Mouse (Mus musculus) lung, adult 2 months (tissue): ENCODE results near the gene Rbak. TPM values are rescaled to one million over a fixed set of nuclear protein-coding genes. Genes with fewer than 3 reads are reported as not detected.
"Not testable (repeated sequence)": the region's sequence is repeated elsewhere in the genome, so short reads cannot be mapped to it uniquely, and the experiment has no call there.

ENCODE experiments used
- DNase-seq: peaks from one replicate; pipeline ENCODE4 v3.0.0; 2022
- H3K4me1 ChIP-seq: fragments of 200-500 bp; 2 replicates; pipeline ENCODE4 v1.6.1; 2011; ENCODE audit warnings: low read length; ENCODE audit not compliant: control insufficient read depth, insufficient read depth
- H3K4me3 ChIP-seq: fragments of 200-500 bp; replicated peaks from 2 replicates; pipeline ENCODE3; 2011; ENCODE audit warnings: low read depth, mild to moderate bottlenecking, control low read depth, low read length; ENCODE audit errors: extremely low read depth
- CTCF ChIP-seq: fragments of 200-500 bp; IDR thresholded peaks from 2 replicates; pipeline ENCODE4 v1.5.1; 2011; ENCODE audit warnings: mild to moderate bottlenecking, low read length, control low read depth; ENCODE audit not compliant: insufficient read depth
- POLR2A ChIP-seq: fragments of 200-500 bp; IDR thresholded peaks from 2 replicates; pipeline ENCODE4 v1.6.1; 2011; ENCODE audit warnings: low read depth, mild to moderate bottlenecking, control low read depth, low read length, borderline replicate concordance; ENCODE audit errors: extremely low read depth
- WGBS: fragments of 180-500 bp; shearing (Covaris S2); methylation state at CpG from one replicate; pipeline ENCODE4 v1.1.7; 2018; 5-methylcytosine and 5-hydroxymethylcytosine counted together
- polyA plus RNA-seq: library from polyadenylated mRNA; depleted of rRNA; stranded (reverse); fragments of >200 nt; gene quantifications from 2 replicates; pipeline ENCODE4 v1.2.3, GENCODE M21; 2012

Gene Rbak
- polyA plus RNA-seq, 1 experiment, result 4.8 TPM

DNA sequence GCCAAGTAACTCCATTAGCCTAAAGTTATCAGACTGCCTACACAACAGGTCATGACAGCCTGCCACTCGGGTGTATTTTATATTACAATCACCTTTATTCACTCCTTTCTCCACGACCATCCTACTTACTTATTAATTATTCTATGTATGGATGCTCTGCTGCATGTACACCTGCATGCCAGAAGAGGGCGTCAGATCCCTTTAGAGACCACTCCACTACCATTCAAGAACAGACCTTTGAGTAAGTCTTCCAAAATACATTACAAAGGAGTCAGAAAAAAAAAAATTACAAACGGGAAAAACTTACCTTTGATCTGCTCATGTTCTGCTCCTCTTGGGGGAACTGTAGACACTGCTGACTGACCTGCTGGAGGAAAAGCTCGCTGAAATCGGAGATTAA is 1.4 kb downstream of the Rbak start:
- TF ChIP-seq CTCF, result no peak
- TF ChIP-seq POLR2A, result no peak
- Histone ChIP-seq H3K4me1 (no peaks in the 10 kb centered on the region), H3K4me3 (no peak overlapping the region)
- WGBS, result 28% methylated on average over 6 of the region's 6 CpGs
- DNase-seq, result no peak

DNA sequence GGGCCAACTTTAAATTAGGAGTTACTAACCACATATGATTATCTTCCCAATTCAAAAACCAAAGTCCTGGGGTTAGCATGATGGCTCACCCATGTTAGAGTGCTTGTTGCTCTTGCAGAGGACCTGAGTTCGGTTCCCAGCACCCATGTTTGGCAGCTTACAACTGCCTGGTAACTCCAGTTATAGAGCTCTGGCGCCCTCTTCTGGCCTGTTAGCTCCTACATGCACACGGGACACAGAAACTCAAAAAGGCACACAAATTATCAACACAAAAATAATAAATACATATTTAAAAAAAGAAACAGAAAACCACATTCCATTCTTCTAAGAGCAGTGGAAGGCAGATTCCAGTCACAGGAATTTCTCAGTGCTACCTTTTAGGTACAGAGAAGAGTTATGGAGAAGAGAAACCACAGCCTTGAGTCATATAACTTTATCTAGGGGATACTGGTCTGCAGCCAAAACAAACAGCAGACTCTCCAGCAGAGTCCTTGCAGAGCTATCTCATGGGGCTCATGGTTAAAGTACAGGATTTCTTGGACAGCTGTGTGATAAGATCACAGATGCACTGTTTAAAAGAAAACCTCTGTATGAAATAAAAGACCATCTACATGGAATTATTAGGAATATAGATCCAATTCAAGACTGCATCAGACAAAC is 2.9 kb downstream of the Rbak start:
- no peak overlapping the region for H3K4me3 ChIP-seq
- TF ChIP-seq CTCF, result no peak
- TF ChIP-seq POLR2A, result no peak
- 92% methylated on average over 3 of the region's 3 CpGs for WGBS
- no peak for DNase-seq
- no peaks in the 10 kb centered on the region for H3K4me1 ChIP-seq

DNA sequence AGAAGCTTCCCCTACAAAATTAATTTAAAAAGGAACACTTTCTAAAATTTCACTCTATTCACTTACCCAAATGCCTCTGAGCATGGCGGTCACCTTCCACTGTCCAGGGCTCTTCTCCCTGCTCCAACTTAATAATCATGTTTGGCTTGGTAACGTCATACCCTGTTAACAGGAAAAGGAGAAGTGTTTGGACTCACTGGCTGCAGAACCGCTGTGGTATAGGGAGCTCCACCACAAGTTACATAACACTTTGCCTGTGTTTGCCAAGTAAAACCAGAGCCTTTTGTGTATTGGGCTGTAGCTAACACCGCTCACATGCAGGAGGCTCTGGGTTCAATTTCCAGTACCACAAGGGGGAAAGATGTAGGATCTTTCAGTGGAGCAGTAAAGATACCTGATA is 4.6 kb downstream of the Rbak start:
- no peaks in the 10 kb centered on the region for H3K4me1 ChIP-seq
- TF ChIP-seq POLR2A (no peak), CTCF (no peak)
- no peak overlapping the region for H3K4me3 ChIP-seq
- no peak for DNase-seq
- WGBS, result 89% methylated on average over 4 of the region's 4 CpGs

DNA sequence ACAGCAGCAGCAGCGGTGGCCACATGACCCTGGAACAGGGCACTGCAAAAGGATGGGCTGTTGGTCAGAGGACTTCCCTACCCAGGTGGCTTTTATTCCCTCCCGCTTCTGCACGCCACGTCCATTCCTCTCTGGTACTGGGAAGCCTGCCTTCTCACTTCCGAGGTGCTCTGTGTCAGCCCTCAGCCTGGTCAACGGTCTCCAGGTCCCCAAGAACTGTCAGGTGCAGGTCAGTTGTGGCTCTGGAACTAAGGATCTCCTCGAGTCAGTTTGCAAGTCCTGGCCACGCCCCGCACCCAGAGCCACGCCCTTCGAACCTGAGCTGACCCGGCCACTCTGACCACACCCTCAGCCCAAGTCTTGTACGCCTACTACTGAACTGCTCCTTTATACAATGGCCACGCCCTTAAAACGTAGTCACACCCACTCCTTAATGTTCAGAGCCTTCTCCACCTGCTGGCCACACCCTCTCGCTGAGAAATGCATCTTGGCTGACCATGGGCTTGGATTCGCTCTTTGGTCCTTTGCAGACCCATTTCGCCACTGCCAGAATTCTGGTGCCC is 15.0 kb downstream of the Rbak start:
- Histone ChIP-seq H3K4me1 (peaks cover 6% of the 10 kb centered on the region), H3K4me3 (peak overlapping the region; percentile 36)
- peak; percentile 25 for DNase-seq
- no peak for TF ChIP-seq CTCF
- TF ChIP-seq POLR2A, result no peak
- WGBS, result 13% methylated on average over 18 of the region's 18 CpGs

DNA sequence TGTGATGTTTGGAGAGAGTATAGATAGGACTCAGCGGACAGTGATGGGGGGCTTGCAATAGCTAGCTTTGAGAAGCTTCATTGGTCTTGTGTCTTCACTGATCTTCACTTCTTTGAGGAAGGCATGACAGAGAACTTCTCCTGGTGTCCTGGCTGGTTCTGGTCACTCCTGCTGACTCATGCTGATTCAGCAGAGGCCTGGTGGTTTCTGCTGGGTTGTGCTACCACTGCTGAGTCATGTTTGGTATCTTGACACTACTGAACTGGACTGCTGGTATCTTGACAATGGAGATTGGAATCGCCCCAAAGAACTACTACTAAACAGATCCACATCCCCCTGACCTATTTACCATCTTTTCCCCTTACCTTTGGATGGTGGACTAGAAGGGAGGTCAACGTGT is 25.0 kb downstream of the Rbak start:
- H3K4me3 ChIP-seq, result no peak overlapping the region
- 89% methylated on average over 3 of the region's 3 CpGs for WGBS
- DNase-seq, result no peak
- TF ChIP-seq POLR2A, result no peak
- no peak for TF ChIP-seq CTCF
- H3K4me1 ChIP-seq, result no peaks in the 10 kb centered on the region

DNA sequence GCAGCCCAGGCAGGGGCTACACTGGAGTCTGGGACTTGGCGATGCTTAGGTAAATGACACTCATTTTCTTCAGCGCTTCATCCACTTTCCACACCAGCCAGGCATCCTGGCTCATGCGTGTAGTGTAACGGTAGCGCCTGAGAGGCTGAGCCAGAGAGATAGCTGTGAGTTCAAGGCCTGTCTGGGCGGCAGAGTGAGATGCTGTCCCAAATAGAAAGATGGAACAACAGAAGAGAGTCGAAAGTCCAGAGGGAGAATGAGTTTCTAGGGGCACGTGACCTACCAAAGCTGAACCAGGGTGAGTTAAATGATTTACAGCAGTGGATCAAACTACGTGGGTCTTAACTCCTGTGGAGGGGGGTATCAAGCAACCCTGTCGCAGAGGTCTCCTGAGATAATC is 26.8 kb downstream of the Rbak start:
- H3K4me1 ChIP-seq, result no peaks in the 10 kb centered on the region
- no peak for TF ChIP-seq POLR2A
- no peak for TF ChIP-seq CTCF
- WGBS, result 77% methylated on average over 10 of the region's 10 CpGs
- H3K4me3 ChIP-seq, result no peak overlapping the region
- no peak for DNase-seq

DNA sequence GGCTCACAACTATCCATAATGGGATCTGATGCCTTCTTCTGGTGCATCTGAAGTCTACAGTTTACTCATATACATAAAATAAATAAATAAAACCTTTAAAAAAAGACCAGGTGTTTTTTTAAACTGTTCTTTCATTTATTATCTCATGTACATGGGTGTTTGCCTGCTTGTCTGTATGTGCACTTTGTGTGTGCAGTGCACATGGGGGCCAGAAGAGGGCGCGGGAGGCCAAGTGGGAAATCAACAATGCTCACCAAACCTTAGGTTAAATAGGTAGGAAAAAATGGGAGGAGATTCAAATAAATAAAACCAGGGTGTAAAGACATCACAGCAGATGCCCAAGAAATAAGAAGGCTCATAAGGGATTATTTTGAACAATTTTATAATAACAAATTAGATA is 30.5 kb downstream of the Rbak start:
- Histone ChIP-seq H3K4me1 (no peaks in the 10 kb centered on the region), H3K4me3 (no peak overlapping the region)
- 81% methylated on average over 2 of the region's 2 CpGs for WGBS
- TF ChIP-seq POLR2A (no peak), CTCF (no peak)
- no peak for DNase-seq

DNA sequence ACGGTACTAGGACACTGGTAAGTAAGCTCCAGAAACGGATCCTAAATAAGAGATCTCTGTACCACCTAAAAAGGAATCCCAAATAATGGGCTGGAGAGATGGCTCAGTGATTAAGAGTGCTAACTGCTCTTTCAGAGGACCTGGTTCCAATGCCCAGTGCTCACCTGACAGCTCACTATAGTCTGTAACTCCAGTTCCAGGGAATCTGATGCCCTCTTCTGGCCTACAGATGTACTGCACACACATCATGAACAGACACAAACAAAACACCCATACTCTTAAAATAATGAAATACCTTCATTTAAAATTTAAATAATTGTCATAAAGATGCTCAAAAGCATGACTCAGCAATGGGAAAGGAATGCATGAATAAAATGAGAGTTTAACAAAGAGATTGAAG is 31.0 kb downstream of the Rbak start:
- no peaks in the 10 kb centered on the region for H3K4me1 ChIP-seq
- DNase-seq, result no peak
- 92% methylated on average over 2 of the region's 2 CpGs for WGBS
- TF ChIP-seq CTCF, result no peak
- no peak for TF ChIP-seq POLR2A
- H3K4me3 ChIP-seq, result no peak overlapping the region

DNA sequence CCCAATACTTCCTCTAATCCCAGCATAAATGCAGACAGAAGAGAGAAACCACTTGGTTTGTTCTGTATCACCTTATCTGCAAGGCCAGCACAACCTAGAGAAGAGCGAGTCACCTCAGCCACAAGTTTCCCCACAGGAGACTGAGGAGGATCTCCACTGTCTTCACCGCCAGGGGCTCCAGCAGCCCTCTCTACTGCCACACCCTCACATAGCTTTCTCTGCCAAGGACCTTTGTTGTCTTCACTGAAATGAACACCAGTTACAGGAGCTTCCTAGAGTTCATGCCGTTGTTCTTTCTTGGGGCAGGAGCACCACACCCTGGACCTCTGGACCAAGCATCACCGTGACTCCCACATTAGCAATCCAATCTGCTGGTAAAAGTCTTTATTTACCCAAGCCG is 31.9 kb downstream of the Rbak start:
- WGBS, result 86% methylated on average over 5 of the region's 5 CpGs
- no peak for DNase-seq
- TF ChIP-seq POLR2A (no peak), CTCF (no peak)
- Histone ChIP-seq H3K4me3 (no peak overlapping the region), H3K4me1 (no peaks in the 10 kb centered on the region)

DNA sequence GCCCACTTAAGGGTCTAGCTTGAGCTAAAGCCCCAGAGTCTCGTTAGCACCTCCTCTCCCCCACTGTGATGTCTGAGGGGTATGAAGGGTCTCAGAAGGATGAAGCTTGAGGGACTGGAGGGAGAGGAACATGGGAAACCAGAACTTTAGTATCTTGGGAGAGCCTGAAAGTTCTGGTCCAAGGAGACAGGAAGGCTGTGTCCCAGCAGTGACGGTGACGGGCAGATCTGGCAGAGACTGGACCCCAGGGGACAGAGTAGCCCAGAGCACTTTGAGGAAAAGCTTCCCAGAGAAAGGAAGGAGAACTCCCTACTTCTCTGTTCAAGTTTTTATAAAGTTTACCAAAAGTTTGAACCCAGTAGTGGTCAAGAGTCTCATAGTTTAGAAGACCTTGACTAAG is 33.1 kb downstream of the Rbak start, which contains the start of gene Olfr718-ps1:
Gene Olfr718-ps1 (minus strand): TSS at position 101 of the 400 bp plus-strand sequence.
- WGBS, result 72% methylated on average over 3 of the region's 3 CpGs

DNA sequence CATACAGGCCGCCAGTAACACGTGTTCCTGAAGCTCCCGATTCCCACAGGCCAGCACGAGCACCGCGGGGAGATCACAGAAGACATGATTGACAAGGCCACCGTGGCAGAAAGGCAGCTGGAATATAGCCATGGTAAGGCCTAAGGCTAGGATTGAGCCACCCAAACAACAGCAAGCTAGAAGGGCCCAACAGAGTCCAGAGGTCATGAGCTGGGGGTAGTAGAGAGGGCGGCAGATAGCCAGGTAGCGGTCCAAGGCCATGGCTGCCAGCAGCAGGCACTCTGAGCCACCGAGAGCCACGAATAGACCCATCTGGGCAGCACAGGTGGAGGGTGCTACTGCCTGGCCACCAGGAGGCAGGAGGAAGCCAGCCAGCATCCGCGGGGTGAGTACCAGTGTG is 43.0 kb downstream of the Rbak start:
- H3K4me3 ChIP-seq, result no peak overlapping the region
- no peaks in the 10 kb centered on the region for H3K4me1 ChIP-seq
- DNase-seq, result no peak
- no peak for TF ChIP-seq CTCF
- no peak for TF ChIP-seq POLR2A
- 86% methylated on average over 13 of the region's 13 CpGs for WGBS

More for the DNA sequence above, 33.1 kb downstream of the Rbak start, which contains the start of gene Olfr718-ps1:
- no peak for DNase-seq
- Histone ChIP-seq H3K4me3 (no peak within 1 kb of the TSS), H3K4me1 (no peaks in the 10 kb centered on the region)
- TF ChIP-seq CTCF, result no peak
- TF ChIP-seq POLR2A, result no peak

DNA sequence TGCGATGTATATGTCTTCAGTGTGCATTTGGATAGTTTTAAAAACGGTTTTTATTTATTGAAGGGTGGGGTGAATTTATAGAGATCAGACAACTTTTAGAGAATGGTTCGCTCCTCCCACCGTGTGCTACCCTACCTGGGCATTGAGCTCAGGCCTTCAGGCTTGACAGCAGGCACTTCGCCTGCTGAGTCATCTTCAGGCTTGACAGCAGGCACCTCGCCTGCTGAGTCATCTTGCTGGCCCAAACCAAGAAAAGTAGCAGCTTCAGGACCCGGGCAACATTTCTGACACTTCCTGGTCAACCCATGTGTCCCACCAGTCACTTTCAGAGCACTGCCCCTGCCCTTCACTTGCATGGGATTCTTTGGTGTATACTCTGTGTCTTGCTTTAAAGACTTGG is 45.5 kb downstream of the Rbak start:
- TF ChIP-seq POLR2A, result no peak
- no peaks in the 10 kb centered on the region for H3K4me1 ChIP-seq
- 89% methylated on average over 7 of the region's 7 CpGs for WGBS
- H3K4me3 ChIP-seq, result no peak overlapping the region
- DNase-seq, result no peak

DNA sequence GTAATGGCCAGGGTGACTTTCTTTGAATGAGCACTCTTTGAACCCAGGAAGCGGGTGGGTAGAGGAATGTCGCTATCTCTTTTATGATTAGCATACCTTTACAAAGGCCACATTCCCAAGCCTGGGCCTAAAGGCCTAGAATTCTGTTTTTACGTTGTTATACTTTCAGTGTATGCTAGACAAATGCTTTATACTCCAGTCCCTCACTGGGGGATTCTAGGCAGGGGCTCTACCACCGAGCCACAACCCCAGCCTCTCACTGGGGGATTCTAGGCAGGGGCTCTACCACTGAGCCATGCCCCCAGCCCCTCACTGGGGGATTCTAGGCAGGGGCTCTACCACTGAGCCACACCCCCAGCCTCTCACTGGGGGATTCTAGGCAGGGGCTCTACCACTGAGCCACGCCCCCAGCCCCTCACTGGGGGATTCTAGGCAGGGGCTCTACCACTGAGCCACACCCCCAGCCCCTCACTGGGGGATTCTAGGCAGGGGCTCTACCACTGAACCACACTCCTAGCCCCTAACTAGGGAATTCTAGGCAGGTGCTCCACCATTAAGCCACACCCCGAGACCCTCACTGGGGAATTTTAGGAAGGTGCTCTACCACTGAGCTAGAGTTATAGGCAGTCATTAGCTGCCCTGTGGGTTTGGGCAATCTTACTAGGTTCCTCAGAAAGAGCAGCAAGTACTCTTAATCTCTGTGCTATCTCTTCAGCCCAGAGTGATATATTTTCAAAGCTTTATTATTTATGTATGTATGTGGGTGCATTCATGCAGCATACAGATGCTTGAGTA is 46.2 kb downstream of the Rbak start:
- WGBS, result 85% methylated on average over 4 of the region's 6 CpGs
- H3K4me1 ChIP-seq, H3K4me3 ChIP-seq, DNase-seq: not testable (repeated sequence)
